Mouse (Mus musculus): Measurements from ENCODE around the gene Leng1.

Gene Leng1

GRCm38 (mm10) chr7:3629543-3630477, 35.8 kb downstream of the Leng1 start, which contains the start of the genes Tfpt and Prpf31:
Tfpt (minus strand) TSS chr7:3629929.
Prpf31 (plus strand) TSS chr7:3629985.
- DNase-seq (ENCODE audit: low spot score), result peak; percentile 97

DNA sequence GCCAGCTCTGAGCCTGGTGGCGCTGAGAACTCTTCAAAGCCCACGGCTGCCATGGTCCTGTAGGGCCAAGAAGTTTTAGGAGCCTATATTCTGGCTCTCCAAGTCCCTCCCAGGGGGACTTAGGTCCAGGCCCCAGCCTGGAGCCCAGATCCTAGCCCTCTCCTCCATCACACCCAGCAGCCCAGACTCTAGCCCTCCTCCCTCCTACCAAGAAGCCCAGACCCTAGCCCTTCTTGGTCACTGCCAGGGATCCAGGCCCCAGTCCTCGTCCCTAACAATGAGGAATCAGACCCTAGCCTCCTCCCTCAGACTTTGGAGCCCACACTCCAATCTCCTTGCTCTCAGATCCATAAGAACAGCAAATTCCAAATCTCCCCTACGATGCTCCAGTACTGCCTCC, 36.6 kb downstream of the Leng1 start:
- DNase-seq (ENCODE audit: low spot score), result no peak

DNA sequence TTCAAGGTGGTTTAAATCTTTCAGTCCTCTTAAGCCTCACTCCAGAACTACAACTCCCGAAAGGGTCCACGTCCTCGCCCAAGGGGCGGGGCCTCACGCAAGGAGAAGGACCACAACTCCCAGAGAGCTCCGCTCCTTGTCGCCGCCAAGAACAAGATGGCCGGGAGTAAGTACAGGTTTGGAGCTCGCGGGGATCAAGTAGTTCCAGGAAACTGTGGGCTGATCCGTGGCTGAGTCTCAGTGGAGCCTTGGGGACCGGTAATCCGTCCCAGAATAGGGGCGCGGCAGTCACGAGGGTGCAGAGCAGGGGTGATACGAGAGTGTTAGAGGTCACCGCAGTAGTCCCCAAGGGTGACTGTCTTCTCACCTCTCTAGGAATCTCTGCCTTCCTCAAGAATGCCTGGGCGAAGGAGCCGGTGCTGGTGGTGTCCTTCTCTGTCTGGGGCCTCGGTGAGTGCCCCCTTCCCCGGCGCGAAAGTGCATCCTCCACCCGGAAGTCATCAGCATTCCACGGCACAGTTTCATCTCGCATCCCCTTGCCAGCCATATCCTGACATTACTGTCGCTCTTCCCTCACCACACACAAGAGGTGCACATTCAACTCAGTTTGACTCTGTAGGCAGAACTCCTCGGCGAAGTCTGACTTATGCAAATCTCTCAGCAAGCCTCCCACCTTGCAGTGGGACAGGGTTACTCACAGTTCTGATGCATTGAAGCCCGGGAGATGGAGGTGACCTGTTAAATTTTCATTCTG, 48.2 kb downstream of the Leng1 start, which contains the start of gene Ndufa3:
TSS of gene Ndufa3 (plus strand) at position 132 of the 754 bp plus-strand sequence.
- peak; percentile 88 for DNase-seq (ENCODE audit: low spot score)

DNA sequence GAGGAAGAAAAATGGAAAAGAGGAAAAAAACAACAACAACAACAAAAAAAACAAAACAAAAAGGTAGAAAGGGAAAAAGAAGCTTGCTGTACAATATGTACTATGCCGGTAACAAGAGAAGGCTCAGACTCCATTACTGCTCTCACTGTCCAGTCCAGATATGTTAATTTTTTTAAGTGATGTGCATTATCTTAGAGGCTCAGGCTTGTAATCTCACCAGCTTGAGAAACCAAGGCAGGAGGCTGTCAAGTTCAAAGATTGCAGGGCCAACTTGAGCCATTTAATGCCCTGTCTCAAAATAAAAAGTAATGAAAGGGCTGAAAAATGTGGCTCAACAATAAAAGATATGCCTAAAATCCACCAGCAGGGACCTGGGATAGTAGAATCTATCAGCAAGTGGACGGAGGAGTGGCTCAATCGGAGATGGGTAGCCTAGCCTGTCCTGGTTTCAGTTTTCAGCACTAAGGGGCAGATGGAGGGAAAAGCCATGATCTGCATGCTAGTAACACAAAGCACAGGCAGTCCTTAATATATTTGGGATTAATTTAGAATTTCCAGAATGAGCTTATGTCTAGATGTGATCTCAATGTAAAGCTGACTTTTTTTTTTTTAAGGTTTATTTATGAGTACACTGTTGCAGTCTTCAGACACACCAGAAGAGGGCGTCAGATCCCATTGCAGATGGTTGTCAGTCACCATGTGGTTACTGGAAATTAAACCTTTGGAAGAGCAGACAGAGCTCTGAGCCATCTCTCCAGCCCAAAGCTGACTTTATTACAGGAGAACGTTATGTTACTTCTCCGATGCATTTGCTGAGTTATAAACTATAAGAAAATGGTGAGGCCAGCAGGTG, 49.0 kb downstream of the Leng1 start:
- no peak for DNase-seq (ENCODE audit: low spot score)

GRCm38 (mm10) chr7:3616057-3616388, 49.6 kb downstream of the Leng1 start, which contains the start of gene Oscar:
Oscar (minus strand) TSS chr7:3616157.
- DNase-seq (ENCODE audit: low spot score), result no peak

- DNase-seq (ENCODE audit: low spot score), result no peak
These were observed 51.6 kb downstream of the Leng1 start for GRCm38 (mm10) chr7:3614021-3614420.

DNA sequence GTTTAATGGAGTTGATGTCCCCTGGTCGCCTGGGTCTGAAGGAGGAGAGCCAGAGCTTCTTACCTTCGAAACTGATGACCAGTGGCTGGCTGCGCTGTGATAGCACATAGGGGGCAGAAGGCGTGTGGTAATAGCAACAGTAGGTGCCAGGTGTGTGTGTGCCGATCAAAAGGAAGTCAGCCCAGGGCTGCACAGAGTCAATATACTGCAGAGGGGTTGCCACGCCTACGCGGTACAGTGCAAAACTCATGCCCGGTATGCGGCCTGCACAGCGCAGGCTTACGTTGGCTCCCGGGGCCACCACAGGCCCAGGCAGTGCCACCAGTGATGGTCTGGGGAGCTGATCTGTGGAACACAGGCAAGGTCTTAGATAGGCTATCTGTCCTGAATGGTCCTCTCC, 54.6 kb downstream of the Leng1 start:
- no peak for DNase-seq (ENCODE audit: low spot score)

DNA sequence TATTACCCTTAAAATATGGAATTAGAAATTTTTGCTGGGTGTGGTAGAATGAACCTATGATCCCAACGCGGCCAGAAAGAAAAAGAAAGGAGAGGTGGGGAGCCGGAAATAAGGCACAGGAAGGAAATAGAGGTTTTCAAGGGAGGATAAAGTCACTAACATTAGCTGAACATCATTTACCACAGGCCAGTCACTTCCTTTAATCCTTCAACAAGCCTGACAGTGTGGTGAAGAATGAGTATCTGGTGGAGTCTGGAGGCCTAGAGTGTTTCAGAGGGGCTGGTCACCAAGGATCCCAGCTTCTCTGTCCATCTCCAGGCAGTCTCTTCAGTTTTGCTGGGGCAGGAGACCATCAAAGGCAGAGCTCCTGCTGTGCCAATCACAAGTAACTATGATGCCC, 55.2 kb downstream of the Leng1 start:
- DNase-seq (ENCODE audit: low spot score), result no peak
